Mouse (Mus musculus) heart, adult 11 months (tissue): Measurements from ENCODE around the gene Arpc2.

Experiments
- DNase-seq: peaks from one replicate; pipeline ENCODE4 v3.0.0; 2022

Gene Arpc2

DNA sequence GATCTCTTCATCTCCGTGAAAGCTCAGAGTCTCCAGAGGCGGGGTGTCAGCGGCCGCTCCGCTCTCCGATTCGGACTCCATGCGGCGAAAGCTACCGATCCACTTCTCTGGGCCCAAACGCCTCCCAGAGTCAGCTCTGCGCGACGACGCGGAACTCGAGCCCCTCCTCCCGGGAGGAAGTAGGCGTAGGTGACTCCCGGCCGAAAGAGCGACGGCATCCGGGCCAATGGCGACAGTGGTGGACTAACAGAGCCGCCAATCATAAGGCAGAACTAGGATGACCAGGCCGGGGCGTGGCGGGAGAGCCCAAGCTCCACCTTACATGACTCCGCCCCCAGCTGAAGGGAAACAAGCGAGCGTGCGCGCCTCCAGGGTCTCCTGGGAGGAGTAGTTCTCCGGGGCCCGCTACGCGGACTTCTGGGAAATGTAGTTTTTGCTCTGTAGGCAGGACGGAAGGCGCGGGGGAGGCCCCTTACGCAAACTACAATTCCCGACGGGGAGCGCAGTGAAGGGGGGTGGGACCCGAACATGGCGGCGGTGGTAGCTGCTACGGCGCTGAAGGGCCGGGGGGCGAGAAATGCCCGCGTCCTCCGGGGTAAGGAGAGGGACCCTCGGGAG lies 48.8 kb downstream of the Arpc2 start, which contains the start of the genes Aamp and Pnkd:
TSS of gene Aamp (minus strand) at position 196 of the 618 bp plus-strand sequence.
TSS of gene Pnkd (plus strand) at position 388 of the 618 bp plus-strand sequence.
- DNase-seq, result peak; percentile 100

- DNase-seq, result peak; percentile 91
Measured at GRCm38 (mm10) chr1:74285212-74286010, 49.5 kb downstream of the Arpc2 start.

- peak; percentile 95 for DNase-seq
Measured at GRCm38 (mm10) chr1:74286869-74287607, 51.2 kb downstream of the Arpc2 start.

DNA sequence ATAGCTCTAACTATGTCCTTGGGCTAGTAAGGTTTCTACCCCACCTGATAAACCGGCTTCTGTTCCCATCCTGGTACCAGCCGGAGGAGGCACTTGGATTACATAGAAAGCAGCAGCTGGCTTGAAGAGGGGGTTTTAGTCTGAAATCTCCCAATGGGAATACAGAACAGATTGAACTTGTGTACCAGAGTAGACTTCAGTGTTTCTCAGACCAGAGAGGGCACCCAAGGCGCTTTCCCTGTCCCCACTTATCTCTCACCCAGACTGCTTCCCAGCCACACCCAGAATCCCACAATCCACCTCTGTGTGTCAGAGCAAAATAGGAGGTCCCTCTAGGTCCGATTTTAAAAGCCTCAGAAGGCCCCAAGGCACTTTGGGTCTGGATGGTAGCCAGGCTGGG lies 52.4 kb downstream of the Arpc2 start:
- DNase-seq, result peak; percentile 92

DNA sequence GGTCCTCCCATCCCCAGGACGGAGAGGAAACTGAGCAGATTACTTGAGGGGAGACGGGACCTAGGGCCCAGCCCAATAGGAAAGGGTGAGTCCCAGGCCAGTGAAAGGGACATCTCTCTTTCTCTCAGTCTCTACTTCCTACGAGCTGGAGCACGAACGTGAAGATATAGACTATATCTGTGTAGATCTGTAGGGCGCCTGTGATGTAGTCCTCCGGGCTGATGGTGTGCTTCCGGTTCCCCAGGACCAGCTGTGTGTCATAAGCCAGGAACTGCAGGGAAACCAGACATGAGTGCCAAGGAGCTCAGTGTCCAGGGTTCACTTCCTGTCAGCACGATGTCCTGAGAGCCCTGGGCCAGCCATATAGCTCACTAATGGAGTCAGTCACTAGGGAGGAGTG lies 53.4 kb downstream of the Arpc2 start:
- peak; percentile 92 for DNase-seq

DNA sequence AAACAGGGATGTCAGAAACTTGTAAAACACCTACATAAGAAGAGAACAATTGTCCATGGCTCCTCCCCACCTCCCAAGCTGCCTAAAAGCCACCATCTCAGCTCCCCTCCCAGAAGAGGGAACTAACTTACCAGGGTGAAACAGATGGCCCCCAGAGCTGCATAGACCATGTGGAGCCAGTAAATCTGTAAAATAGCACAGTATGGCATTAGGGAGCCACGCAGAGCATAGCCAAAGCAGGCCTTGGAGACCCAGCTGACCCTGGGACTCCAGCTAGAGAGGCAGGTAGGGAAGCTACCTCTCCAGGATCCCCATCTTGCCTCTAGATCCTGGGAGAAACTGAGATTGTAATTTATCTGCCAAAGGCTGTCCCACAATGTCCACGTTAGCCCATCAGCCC lies 53.9 kb downstream of the Arpc2 start:
- peak; percentile 88 for DNase-seq

DNA sequence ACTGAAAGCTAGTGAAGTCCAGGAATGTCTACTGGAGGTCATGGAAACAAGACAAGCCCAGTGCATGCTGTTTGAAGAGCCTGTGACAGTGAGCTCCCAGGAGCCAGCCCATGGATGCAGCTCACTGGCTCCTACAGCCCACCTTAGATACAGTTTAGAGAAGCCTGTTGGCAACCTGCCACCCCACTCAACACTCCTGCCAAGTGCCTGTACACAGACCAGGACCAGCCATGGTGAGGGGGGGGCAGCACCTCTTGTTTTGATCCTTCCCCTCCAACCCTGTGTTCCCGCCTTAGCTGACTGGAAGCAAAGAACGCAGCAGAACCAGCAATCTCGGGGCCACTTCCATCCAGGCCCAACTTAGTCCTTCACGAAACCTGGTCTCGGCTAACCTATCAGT lies 54.3 kb downstream of the Arpc2 start:
- peak; percentile 91 for DNase-seq

DNA sequence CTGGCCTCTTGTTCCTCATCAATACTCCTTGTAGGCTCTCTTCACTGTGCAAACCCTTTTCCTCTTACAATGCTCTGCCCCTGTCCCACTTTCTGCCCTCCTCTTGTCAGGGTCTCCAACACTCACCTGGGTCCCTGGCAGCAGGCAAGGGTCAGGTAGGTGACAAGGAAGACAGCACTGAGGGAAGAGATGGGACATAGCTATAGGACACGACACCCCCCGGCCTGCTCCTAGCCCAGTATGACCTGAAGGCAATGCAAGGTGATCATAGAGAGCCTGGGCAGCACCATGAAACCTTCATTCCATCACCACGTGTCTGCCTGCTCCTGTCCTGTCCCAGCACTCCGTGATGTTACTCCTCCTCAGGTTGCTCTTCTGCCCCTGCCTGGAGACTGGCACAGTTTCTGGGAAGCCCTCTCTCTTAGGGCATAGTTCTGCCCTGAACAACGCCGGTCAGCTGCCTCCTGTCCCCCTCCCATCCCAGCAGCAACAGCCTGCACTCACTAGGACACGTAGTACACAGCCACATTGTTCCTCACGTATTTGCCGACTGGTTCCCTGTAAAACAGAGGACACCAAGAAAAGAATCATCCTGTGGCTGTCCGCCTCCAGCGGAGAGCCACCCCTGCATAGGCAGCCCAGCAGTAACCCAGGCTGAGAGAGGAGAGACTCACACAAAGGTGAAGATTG lies 56.6 kb downstream of the Arpc2 start:
- peak; percentile 90 for DNase-seq

DNA sequence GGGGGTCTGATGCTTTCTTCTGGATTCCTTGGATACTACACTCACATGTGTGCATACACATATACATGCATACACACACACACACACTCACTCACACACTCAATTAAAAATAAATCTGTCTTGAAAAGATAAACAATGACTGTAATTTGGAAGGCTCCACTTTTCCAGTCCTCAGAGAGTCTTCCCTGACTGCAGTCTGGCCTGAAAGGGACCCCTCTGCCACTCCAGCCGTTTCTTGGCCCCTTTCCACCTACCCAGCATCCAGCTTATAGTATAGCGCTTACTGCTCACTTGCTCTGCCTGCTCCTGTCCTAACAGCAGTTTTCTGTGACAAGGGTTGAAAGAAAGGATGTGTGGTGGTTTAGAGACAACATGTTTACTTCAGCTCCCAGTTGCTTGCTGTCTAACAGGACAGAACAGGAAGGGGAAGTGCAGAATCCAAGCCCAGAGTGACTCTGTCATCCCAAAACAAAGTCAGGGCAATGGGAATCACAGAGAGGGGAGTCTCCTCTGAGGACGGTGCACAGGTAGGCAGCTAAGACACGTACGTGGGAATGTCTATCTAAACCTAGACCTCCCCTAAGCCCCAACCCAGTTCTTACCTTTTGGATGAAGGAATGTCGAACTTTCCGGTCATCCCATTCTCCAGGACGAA lies 57.5 kb downstream of the Arpc2 start:
- peak; percentile 90 for DNase-seq

DNA sequence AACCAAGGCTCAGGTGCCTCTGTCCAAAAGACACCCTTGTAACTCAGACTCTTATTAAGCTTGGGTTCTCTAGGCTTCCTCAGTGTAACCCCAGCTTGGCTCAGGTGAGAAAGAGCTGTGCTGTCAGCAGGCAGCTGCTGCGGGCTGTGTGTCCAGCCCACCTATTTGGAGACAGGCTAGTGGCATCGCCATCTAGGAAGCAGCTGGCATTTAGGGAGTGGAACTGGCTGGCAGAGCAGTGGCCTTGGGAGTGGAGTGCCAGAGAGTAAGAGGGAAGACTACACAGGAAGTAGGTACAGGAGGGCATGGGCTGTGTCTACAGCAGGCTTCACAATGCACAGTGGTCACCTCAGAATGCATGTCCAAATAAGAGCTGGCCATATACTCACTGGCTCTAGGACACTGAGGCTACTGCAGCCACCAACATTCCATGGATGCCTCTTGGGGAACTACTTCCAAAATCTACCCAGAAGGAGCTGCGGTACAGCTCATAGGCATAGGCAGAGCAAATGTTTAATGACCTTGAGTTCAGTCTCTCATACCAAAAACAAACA lies 58.3 kb downstream of the Arpc2 start:
- DNase-seq, result peak; percentile 94

DNA sequence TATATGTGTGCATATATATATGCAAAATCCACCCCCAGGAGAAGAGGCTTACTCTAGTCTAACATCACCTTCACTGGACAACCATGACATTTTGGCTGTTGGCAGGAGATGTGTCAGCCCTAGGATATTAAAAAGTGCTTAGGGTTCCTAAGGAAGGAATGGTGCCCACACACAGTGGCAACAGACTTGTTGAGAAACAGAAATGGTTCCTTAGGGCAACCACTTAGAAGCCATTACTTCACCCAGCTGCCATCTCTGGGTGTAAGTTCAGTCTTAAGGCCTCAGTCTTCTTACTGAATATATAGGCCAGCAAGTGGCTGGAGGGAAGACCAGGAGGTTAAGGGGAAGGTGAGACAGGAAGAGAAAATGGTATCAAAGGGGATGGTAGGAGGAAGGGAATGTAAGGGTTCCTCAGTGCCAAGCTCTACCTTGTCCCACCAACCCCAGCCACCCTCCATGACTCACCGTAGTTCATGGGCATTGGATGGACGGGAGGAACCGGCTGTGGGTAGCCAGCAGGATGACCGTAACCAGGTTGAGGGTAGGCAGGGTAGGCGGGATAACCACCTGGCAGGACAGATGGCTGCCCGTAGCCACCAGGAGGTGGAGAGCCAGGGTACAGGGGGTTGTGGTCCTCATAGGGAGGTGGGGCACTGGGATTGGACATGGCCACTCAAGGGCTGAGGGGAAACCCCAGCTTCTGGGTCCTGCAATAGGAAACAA lies 59.0 kb downstream of the Arpc2 start:
- no peak for DNase-seq

GRCm38 (mm10) chr1:74295456-74296171 lies 59.7 kb downstream of the Arpc2 start:
- DNase-seq, result peak; percentile 100

GRCm38 (mm10) chr1:74296477-74296876 lies 60.6 kb downstream of the Arpc2 start:
- DNase-seq, result no peak

DNA sequence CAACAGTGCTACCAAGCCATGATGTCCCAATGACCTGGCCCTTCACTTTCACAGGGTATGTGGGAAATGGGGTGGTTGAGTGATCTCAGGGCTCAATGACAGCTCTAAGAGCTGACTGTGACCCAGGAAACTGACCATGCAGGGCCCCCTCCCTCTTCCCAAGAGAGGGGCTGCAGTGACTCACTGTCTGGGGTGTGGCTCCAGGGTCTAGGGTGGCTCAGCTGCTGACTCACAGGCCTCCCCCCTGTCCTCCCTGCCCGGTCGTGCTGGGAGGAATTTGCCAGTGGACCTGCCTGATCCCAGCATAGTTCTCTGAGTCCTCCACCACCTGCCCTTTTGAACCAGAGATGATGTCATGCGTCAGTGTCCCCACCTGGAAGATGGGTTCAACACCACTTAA lies 61.4 kb downstream of the Arpc2 start:
- DNase-seq, result peak; percentile 98

DNA sequence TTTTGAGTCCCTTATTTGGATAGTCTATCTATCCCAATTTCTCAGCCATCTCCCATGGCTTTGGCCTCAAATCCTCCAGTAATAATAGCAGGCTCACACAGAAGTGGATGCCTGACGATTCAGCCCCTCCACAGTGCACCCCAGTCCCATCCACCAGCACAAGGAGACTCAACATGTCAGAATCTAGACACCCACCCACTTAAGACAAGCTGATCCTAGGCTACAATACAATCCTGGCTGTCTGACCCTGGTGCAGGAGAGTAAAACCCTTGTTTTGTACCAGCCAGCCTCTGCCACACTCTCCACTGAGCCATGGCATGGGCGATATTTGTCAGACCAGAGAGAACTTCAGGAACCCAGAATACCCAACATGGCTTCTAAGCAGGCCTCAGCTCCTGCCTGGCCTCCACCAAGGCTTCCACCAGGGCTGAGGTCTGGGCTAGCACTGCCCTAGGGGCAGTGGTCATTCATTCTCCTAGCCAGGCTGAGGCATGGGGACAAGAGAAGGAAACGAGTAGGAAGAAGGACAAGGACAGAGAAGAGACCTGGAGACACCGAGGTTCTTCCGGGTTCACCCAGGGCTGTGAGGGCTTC lies 62.4 kb downstream of the Arpc2 start:
- DNase-seq, result peak; percentile 91

DNA sequence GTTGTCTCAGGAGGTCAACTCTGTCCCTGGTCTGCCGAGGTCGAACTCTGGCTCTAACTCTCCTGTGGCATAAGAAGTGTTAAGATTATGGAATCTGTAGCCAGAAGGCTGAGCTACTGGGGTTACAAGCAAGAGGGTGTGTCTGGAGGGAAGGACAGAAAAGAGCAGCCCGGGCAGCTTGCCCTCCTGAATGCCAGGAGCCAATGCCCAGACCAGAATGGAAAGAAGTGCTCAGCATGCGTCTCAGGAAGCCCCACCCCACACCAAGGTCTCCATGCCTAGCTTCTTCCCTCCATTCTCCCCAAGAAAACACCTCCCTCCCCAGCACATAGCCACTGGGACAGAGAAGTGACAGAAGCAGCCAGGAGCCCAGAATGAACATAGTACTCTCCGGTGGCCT lies 63.1 kb downstream of the Arpc2 start:
- peak; percentile 96 for DNase-seq

- DNase-seq, result peak; percentile 95
Measured at GRCm38 (mm10) chr1:74300347-74301110, 64.6 kb downstream of the Arpc2 start.

DNA sequence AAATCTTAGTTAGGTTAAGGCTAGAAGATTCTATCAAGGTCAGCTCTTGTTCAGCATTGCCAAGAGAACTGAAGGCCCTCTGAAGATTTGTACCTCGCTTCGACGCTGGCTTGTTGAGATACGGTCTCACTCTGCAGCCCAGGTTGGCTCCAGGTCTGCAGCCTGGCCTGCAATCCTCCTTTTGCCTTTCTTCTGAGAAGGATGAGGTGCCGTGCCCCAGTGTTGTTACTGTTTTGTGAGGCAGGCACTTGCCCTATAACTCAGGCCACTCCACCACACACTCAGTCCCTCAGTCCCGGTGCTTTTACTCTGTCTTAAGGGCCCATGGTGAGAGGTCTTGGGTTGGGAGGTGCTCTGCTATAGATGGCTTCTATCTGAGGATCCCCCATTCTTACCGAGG lies 66.3 kb downstream of the Arpc2 start:
- peak; percentile 90 for DNase-seq

- peak; percentile 94 for DNase-seq
Measured at GRCm38 (mm10) chr1:74302835-74303234, 67.0 kb downstream of the Arpc2 start.
